In the genomic region with DNA sequence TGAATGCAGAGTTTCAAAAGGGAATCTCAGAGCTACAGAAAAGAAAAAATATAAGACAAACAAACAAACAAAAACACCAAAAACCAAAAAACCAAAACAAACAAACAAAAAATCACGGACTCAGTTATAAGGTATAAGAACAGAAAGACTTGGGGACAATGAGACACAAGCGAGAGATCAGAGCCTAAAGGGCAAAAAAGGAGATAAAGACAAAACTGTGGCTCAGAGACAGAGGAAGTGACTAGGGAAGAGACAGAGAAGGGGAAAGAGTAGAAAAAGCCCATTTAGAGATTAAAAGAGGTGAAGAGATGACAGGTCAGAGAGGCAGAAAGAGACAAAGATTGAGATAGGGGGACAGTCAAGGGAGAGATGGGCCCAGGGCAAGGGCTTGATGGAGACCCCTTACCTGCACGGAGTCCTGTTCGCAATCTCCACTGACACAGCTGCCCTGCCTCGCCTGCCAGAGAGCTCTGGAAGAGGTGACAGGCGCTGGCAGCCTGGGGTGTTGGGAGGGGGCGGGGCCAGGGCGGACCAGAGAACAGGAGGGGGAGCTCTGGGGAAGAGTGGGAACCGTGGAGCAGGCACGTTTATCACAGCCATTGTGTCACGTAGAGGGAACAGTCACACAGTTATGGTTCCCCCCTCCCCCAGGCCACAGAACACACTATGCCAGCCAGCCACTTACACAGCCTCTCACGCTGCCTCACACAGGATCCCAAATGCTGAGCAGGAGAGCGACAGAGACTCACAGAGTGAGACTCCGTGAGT, we compare ENCODE assay signal across 8 mouse cellular contexts. TPM values are rescaled to one million over a fixed set of nuclear protein-coding genes. Genes with fewer than 3 reads are reported as not detected.
A peak's percentile ranks its signal among the peaks of the same experiment; 100 is the strongest.
DNase-seq lines count a peak whose midpoint lies in the region; ATAC-seq lines count a peak whose summit lies in the region.

A gene (minus strand): TSS at position 472 of the 768 bp plus-strand sequence.

- no peak for DNase-seq in limb, embryonic 10.5 days (ENCODE audit: low spot score)
- DNase-seq in adrenal gland, adult (ENCODE audit: inconsistent age in 2 of 2, low spot score in 1 of 2): no peak
- DNase-seq in cerebellum, postnatal 4 days (ENCODE audit: low spot score in 2 of 2): no peak
- no peak for DNase-seq in spleen, postnatal 14 days (ENCODE audit: low spot score in 2 of 2)

- ATAC-seq in megakaryocyte, adult 5-6 weeks (ENCODE audit: poor library complexity, severe bottlenecking): no peak
- ATAC-seq in granulocyte monocyte progenitor cell, adult 5-6 weeks (replicated peaks; ENCODE audit: poor library complexity, severe bottlenecking): peak; percentile 38
- ATAC-seq in neural tube, embryonic 14.5 days (ENCODE audit: low read depth): peak; percentile 39

- peaks cover 74% of the 10 kb centered on the region for H3K27me3 ChIP-seq in megakaryocyte, embryonic 14.5 days (replicated peaks)
- H3K27me3 ChIP-seq in limb, embryonic 10.5 days (ENCODE audit: low read depth, poor library complexity, severe bottlenecking): peaks cover 69% of the 10 kb centered on the region
- peaks cover 5% of the 10 kb centered on the region; the same call in 1 of the 2 replicates for H3K27me3 ChIP-seq in neural tube, embryonic 14.5 days (ENCODE audit: control insufficient read depth, insufficient read depth, low read length)

- peaks cover 12% of the 10 kb centered on the region for H3K9me3 ChIP-seq in megakaryocyte, embryonic 14.5 days
- no peaks in the 10 kb centered on the region for H3K9me3 ChIP-seq in limb, embryonic 10.5 days (replicated peaks)
- no peaks in the 10 kb centered on the region for H3K9me3 ChIP-seq in neural tube, embryonic 14.5 days (ENCODE audit: control insufficient read depth, low read length)

- peaks cover 59% of the 10 kb centered on the region for H3K4me1 ChIP-seq in megakaryocyte, embryonic 14.5 days
- peaks cover 28% of the 10 kb centered on the region for H3K4me1 ChIP-seq in limb, embryonic 10.5 days
- H3K4me1 ChIP-seq in neural tube, embryonic 14.5 days (ENCODE audit: control insufficient read depth, insufficient read depth, low read length): peaks cover 2% of the 10 kb centered on the region; the same call in 1 of the 2 replicates

- peak within 1 kb of the TSS; percentile 5; the same call in 1 of the 2 replicates for H3K4me2 ChIP-seq in neural tube, embryonic 14.5 days (ENCODE audit: low read depth, low read length)

- H3K9ac ChIP-seq in neural tube, embryonic 14.5 days (replicated peaks; ENCODE audit: low read depth, low read length): 0 out of 2 replicates have a peak within 1 kb of the TSS, but pooled peaks have one; percentile 7

- peak within 1 kb of the TSS; percentile 86 for H3K4me3 ChIP-seq in megakaryocyte, embryonic 14.5 days (replicated peaks)
- peak within 1 kb of the TSS; percentile 23; the same call in 1 of the 2 replicates for H3K4me3 ChIP-seq in limb, embryonic 10.5 days
- H3K4me3 ChIP-seq in neural tube, embryonic 14.5 days (ENCODE audit: low read depth, low read length): no peak within 1 kb of the TSS

- H3K36me3 ChIP-seq in megakaryocyte, embryonic 14.5 days (replicated peaks; ENCODE audit: low read length): no peaks in the 10 kb centered on the region
- H3K36me3 ChIP-seq in limb, embryonic 10.5 days: no peaks in the 10 kb centered on the region
- no peaks in the 10 kb centered on the region for H3K36me3 ChIP-seq in neural tube, embryonic 14.5 days (ENCODE audit: control insufficient read depth, insufficient read depth, low read length)

- no peak within 1 kb of the TSS for H3K27ac ChIP-seq in limb, embryonic 10.5 days
- H3K27ac ChIP-seq in neural tube, embryonic 14.5 days (ENCODE audit: low read depth, low read length): no peak within 1 kb of the TSS

- WGBS in limb, embryonic 10.5 days: 11% methylated on average over 14 of the region's 14 CpGs
- WGBS in neural tube, embryonic 14.5 days: 12% methylated on average over 14 of the region's 14 CpGs

RNA-seq across cellular contexts. Expression of the gene that starts here (rescaled TPM):
- 1.2 TPM in 2 replicates for polyA plus RNA-seq in megakaryocyte, embryonic 14.5 days (2012; ENCODE audit: insufficient read depth, low replicate concordance)
- total RNA-seq in megakaryocyte, adult 5-6 weeks (2015): not detected in 2 replicates
- total RNA-seq in megakaryocyte, adult 5-6 weeks (2017): not detected in 2 replicates
- total RNA-seq in granulocyte monocyte progenitor cell, adult 5-6 weeks (2014; fragmentation: Nextera tagmentation): not detected in 2 replicates
- total RNA-seq in granulocyte monocyte progenitor cell, adult 5-6 weeks (2017): 0.26 TPM in 1 of 2 replicates, not detected in the other
- 0.06 and 0.09 TPM in 2 replicates for polyA plus RNA-seq in limb, embryonic 10.5 days (2016; fragmentation: Nextera tagmentation; extraction: Ambion mirVana)
- polyA plus RNA-seq in neural tube, embryonic 14.5 days (2014; fragmentation: Nextera tagmentation; extraction: Ambion mirVana): 0.75 and 1.8 TPM in 2 replicates

Comparison
In these comparisons a context has a peak if more than half of its experiments do, and no peak if none do; other contexts are left out.
1. Peak in ATAC-seq in granulocyte monocyte progenitor cell, adult 5-6 weeks; RNA of the gene not detected or under 1 TPM.